Mouse (Mus musculus) forebrain, embryonic 11.5 days (tissue): Measurements from ENCODE around the gene Il18bp. TPM values are rescaled to one million over a fixed set of nuclear protein-coding genes. Genes with fewer than 3 reads are reported as not detected.
"Not testable (repeated sequence)": the region's sequence is repeated elsewhere in the genome, so short reads cannot be mapped to it uniquely, and the experiment has no call there.

Experiments
- ATAC-seq: fragments of 200-750 bp; cut with Nextera tagmentation; replicated peaks from 2 replicates; pipeline ENCODE4 v1.8.0; 2017; ENCODE audit warnings: moderate TSS enrichment; ENCODE audit not compliant: low FRiP score
- DNase-seq: peaks from one replicate; pipeline ENCODE4 v3.0.0-alpha.2; 2017; ENCODE audit warnings: low spot score
- H3K27ac ChIP-seq: fragments of 300-500 bp; sonication (generic); 2 replicates; pipeline ENCODE4 v1.5.1; 2014; ENCODE audit warnings: low read depth, low read length
- H3K27me3 ChIP-seq: fragments of 300-500 bp; sonication (generic); 2 replicates; pipeline ENCODE4 v1.6.1; 2014; ENCODE audit warnings: mild to moderate bottlenecking, low read length, mixed read lengths; ENCODE audit not compliant: control insufficient read depth, insufficient read depth
- H3K36me3 ChIP-seq: fragments of 300-500 bp; sonication (generic); 2 replicates; pipeline ENCODE4 v1.6.1; 2014; ENCODE audit warnings: mild to moderate bottlenecking, low read length, moderate library complexity, mixed read lengths; ENCODE audit not compliant: control insufficient read depth, insufficient read depth
- H3K4me1 ChIP-seq: fragments of 300-500 bp; sonication (generic); replicated peaks from 2 replicates; pipeline ENCODE4 v1.6.1; 2014; ENCODE audit warnings: low read length, mixed read lengths; ENCODE audit not compliant: control insufficient read depth, insufficient read depth
- H3K4me2 ChIP-seq: fragments of 300-500 bp; sonication (generic); 2 replicates; pipeline ENCODE4 v1.6.1; 2014; ENCODE audit warnings: low read depth, mild to moderate bottlenecking, low read length, moderate library complexity, mixed read lengths; ENCODE audit not compliant: severe bottlenecking
- H3K4me3 ChIP-seq: fragments of 300-500 bp; sonication (generic); 2 replicates; pipeline ENCODE4 v1.5.1; 2014; ENCODE audit warnings: low read depth, low read length
- H3K9ac ChIP-seq: fragments of 300-500 bp; sonication (generic); 2 replicates; pipeline ENCODE4 v1.6.1; 2014; ENCODE audit warnings: low read length
- H3K9me3 ChIP-seq: fragments of 300-500 bp; sonication (generic); 2 replicates; pipeline ENCODE4 v1.6.1; 2016; ENCODE audit warnings: low read length, mixed read lengths; ENCODE audit not compliant: control insufficient read depth
- WGBS: fragments of 180-500 bp; shearing (Covaris S2); extraction: QIAGEN DNeasy Blood & Tissue Kit; methylation state at CpG from one replicate; pipeline ENCODE4 v1.1.7; 2014; 5-methylcytosine and 5-hydroxymethylcytosine counted together
- polyA plus RNA-seq: library from polyadenylated mRNA; unstranded; fragments of >200 nt; fragmentation: Nextera tagmentation; extraction: Ambion mirVana; gene quantifications from 2 replicates; pipeline ENCODE4 v1.2.1, GENCODE M21; 2014

Il18bp gene
- polyA plus RNA-seq, 1 experiment from 2014 or later: 4.1 TPM

GRCm38 (mm10) chr7:102042314-102042713, 23.8 kb upstream of the Il18bp start:
- ATAC-seq: no peak
- Histone ChIP-seq H3K4me1 (no peaks in the 10 kb centered on the region), H3K9ac (no peak overlapping the region), H3K27ac (no peak overlapping the region), H3K36me3 (peaks cover 3% of the 10 kb centered on the region; the same call in 1 of the 2 replicates), H3K4me3 (no peak overlapping the region), H3K9me3 (no peaks in the 10 kb centered on the region), H3K4me2 (no peak overlapping the region), H3K27me3 (no peaks in the 10 kb centered on the region)
- no peak for DNase-seq
- 87% methylated on average over 2 of the region's 2 CpGs for WGBS

GRCm38 (mm10) chr7:102037318-102037717, 18.8 kb upstream of the Il18bp start:
- H3K27me3 ChIP-seq: no peaks in the 10 kb centered on the region
- H3K4me1 ChIP-seq: no peaks in the 10 kb centered on the region
- WGBS: 88% methylated on average over 3 of the region's 3 CpGs
- no peak for ATAC-seq
- peaks cover 3% of the 10 kb centered on the region; the same call in 1 of the 2 replicates for H3K36me3 ChIP-seq
- H3K4me2 ChIP-seq: no peak overlapping the region
- no peak overlapping the region for H3K9ac ChIP-seq
- H3K4me3 ChIP-seq: no peak overlapping the region
- no peak for DNase-seq
- H3K27ac ChIP-seq: no peak overlapping the region
- H3K9me3 ChIP-seq: no peaks in the 10 kb centered on the region

- DNase-seq (no peak), ATAC-seq (no peak)
- Histone ChIP-seq H3K9me3 (no peaks in the 10 kb centered on the region), H3K4me3 (no peak overlapping the region), H3K4me2 (no peak overlapping the region), H3K9ac (no peak overlapping the region), H3K27me3 (no peaks in the 10 kb centered on the region), H3K27ac (no peak overlapping the region), H3K36me3 (peaks cover 3% of the 10 kb centered on the region; the same call in 1 of the 2 replicates), H3K4me1 (no peaks in the 10 kb centered on the region)
- WGBS: 97% methylated on average over 2 of the region's 2 CpGs
These were observed 17.0 kb upstream of the Il18bp start for GRCm38 (mm10) chr7:102035534-102035933.

GRCm38 (mm10) chr7:102034904-102035303, 16.4 kb upstream of the Il18bp start:
- no peak overlapping the region for H3K9ac ChIP-seq
- DNase-seq: no peak
- H3K4me1 ChIP-seq: no peaks in the 10 kb centered on the region
- H3K36me3 ChIP-seq: peaks cover 3% of the 10 kb centered on the region; the same call in 1 of the 2 replicates
- no peaks in the 10 kb centered on the region for H3K9me3 ChIP-seq
- no peak overlapping the region for H3K4me2 ChIP-seq
- no peak for ATAC-seq
- no peak overlapping the region for H3K4me3 ChIP-seq
- no peak overlapping the region for H3K27ac ChIP-seq
- H3K27me3 ChIP-seq: no peaks in the 10 kb centered on the region
- WGBS: 94% methylated on average over 1 of the region's 1 CpGs

GRCm38 (mm10) chr7:102025187-102026119, 7.0 kb upstream of the Il18bp start:
- Histone ChIP-seq H3K4me3 (no peak overlapping the region), H3K9me3 (no peaks in the 10 kb centered on the region), H3K4me2 (no peak overlapping the region), H3K27me3 (no peaks in the 10 kb centered on the region), H3K4me1 (no peaks in the 10 kb centered on the region), H3K27ac (no peak overlapping the region), H3K9ac (no peak overlapping the region), H3K36me3 (peaks cover 3% of the 10 kb centered on the region; the same call in 1 of the 2 replicates)
- no peak for DNase-seq
- WGBS: 82% methylated on average over 2 of the region's 2 CpGs
- no peak for ATAC-seq

- Histone ChIP-seq H3K36me3 (peaks cover 3% of the 10 kb centered on the region; the same call in 1 of the 2 replicates), H3K4me1 (no peaks in the 10 kb centered on the region), H3K9ac (no peak overlapping the region), H3K9me3 (no peaks in the 10 kb centered on the region), H3K4me3 (no peak overlapping the region), H3K27me3 (no peaks in the 10 kb centered on the region), H3K27ac (no peak overlapping the region), H3K4me2 (no peak overlapping the region)
- ATAC-seq: no peak
- DNase-seq: no peak
- 97% methylated on average over 9 of the region's 9 CpGs for WGBS
These were observed 5.3 kb upstream of the Il18bp start for GRCm38 (mm10) chr7:102023821-102024220.

GRCm38 (mm10) chr7:102020934-102021333, 2.4 kb upstream of the Il18bp start:
- H3K9me3 ChIP-seq, H3K4me2 ChIP-seq, H3K4me3 ChIP-seq, H3K27me3 ChIP-seq, H3K4me1 ChIP-seq, ATAC-seq, H3K36me3 ChIP-seq, H3K9ac ChIP-seq, DNase-seq, H3K27ac ChIP-seq: not testable (repeated sequence)
- WGBS: 95% methylated on average over 2 of the region's 2 CpGs

GRCm38 (mm10) chr7:102019362-102019761, 872 bp upstream of the Il18bp start:
- Histone ChIP-seq H3K9ac (no peak overlapping the region), H3K4me3 (no peak overlapping the region), H3K27ac (no peak overlapping the region), H3K27me3 (no peaks in the 10 kb centered on the region), H3K9me3 (no peaks in the 10 kb centered on the region), H3K4me1 (no peaks in the 10 kb centered on the region), H3K36me3 (peaks cover 11% of the 10 kb centered on the region), H3K4me2 (no peak overlapping the region)
- DNase-seq (no peak), ATAC-seq (no peak)
- WGBS: 74% methylated on average over 3 of the region's 3 CpGs

- Histone ChIP-seq H3K9me3 (no peaks in the 10 kb centered on the region), H3K27me3 (no peaks in the 10 kb centered on the region), H3K36me3 (peaks cover 16% of the 10 kb centered on the region), H3K9ac (no peak overlapping the region), H3K4me3 (no peak overlapping the region), H3K27ac (no peak overlapping the region), H3K4me2 (no peak overlapping the region), H3K4me1 (no peaks in the 10 kb centered on the region)
- 88% methylated on average over 7 of the region's 7 CpGs for WGBS
- no peak for ATAC-seq
- DNase-seq: no peak
These were observed 456 bp downstream of the Il18bp start for GRCm38 (mm10) chr7:102018034-102018433.
